Mouse (Mus musculus) right cerebral cortex, adult 18-20 months (tissue): ENCODE results near the gene Gm9.
"Not testable (repeated sequence)": the region's sequence is repeated elsewhere in the genome, so short reads cannot be mapped to it uniquely, and the experiment has no call there.

Experiments
- DNase-seq: peaks from one replicate; pipeline ENCODE4 v3.0.0; 2022; ENCODE audit warnings: mixed read lengths

Gene Gm9

DNA sequence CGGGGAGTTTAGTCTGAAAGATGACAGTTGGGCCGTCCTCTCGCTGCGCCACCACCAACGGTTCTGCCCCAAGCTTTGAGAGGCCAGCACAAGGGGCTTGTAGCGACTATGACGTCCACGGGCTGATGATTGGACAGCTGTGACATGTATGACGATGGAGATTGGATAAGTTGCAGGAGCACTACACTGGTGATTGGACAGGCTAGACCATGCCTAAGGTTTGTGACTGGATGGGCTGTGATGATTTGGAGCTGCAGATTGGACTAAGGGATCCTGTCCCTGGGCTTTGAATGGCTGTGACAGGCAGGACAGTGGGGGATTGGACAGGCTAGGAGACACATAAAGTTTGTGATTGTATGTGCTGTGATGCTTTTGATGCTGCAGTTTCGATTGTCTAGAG, at the start of gene Gm9:
Gene Gm9 (minus strand): TSS at position 101 of the 400 bp plus-strand sequence.
- no peak for DNase-seq

DNA sequence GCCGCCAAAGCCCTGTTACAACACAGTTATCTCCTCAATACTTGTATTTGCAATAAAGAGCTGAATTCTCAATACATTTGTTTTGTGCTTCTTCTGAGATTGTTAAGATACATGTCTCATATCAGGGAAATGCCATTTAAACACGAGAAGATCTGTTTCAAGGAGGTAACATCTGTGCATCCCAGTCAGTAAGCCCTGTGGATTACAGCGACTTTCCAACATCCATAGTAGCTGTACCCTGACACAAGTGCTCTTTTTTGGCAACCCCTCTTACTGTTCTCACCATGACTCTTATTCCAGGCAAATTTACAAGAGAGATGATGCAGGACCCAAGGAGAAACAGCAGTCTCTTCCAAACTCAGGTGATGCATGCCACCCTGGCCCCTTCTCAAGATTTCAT, 38.8 kb upstream of the Gm9 start, which contains the start of gene Rhox3a:
Gene Rhox3a (plus strand): TSS at position 301 of the 400 bp plus-strand sequence.
- DNase-seq = not testable (repeated sequence)

DNA sequence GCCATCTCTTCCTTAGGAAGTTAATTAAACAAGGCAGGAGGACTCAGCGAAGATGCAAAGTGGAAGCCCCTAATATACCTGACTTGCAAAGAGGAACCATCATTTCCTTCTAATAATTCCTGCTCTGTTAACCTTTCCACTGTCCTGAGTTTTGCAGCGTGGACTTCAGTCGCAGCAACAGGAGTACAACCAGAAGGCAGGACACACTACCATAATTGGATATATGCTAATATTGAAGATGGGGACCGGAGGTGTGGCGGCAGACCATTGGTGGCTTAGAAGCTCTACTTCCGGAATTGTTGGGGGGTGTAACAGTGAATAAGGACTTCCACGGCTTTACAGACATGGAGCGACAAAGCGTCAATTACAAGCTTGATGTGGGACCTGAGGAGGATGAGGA, 33.8 kb upstream of the Gm9 start, which contains the start of gene Rhox2a:
Gene Rhox2a (plus strand): TSS at position 301 of the 400 bp plus-strand sequence.
- DNase-seq = not testable (repeated sequence)

DNA sequence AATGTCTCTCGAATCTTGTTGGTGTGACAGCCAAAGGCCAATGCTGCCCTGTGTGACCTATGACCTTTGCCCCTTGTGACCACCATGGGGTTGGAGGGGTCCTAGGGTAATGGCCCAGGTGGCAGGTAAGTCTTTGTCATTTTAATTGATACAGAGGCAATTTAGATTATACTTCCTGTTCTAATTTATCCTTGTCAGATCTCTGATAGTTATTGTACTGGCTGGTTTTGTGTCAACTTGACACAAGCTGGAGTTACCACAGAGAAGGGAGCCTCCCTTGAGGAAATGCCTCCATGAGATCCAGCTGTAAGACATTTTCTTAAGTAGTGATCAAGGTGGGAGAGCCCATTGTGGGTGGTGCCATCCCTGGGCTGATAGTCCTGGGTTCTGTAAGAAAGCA, 11.3 kb upstream of the Gm9 start, which contains the start of gene Rhox1:
Gene Rhox1 (minus strand): TSS at position 101 of the 400 bp plus-strand sequence.
- not testable (repeated sequence) for DNase-seq

DNA sequence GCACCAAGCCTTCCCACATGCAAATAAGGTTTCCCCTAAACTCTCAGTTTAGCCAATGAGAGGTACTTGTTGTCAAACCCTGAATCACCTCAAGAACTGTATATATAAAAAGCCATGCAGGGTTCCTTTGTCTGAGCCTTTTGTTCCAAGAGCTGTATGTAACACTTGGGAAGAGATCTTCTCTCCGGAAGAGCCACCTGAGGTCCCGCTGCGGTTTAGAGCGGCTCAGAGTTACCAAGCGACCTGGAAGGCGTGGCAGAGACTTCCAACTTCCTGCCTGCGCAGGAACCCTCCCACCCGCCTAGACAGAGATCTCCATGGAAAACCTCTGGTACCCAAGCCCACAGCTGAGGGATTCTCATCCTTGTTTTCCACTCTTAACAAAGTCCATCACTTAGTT, 12.2 kb downstream of the Gm9 start:
- DNase-seq = no peak

DNA sequence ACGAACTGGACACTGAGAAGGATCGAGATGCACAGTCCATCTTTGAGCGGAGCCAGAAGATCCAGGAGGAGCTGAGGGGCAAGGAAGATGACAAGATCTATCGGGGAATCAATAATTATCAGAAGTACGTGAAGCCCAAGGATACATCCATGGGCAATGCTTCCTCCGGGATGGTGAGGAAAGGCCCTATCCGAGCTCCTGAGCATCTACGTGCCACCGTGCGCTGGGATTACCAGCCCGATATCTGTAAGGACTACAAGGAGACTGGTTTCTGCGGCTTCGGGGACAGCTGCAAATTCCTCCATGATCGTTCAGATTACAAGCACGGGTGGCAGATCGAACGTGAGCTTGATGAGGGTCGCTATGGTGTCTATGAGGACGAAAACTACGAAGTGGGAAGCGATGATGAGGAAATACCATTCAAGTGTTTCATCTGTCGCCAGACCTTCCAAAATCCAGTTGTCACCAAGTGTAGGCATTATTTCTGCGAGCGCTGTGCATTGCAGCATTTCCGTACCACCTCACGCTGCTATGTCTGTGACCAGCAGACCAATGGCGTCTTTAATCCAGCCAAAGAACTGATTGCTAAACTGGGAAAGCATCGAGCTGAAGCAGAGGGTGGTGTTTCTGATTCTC, 19.0 kb downstream of the Gm9 start:
- peak; percentile 10 for DNase-seq

DNA sequence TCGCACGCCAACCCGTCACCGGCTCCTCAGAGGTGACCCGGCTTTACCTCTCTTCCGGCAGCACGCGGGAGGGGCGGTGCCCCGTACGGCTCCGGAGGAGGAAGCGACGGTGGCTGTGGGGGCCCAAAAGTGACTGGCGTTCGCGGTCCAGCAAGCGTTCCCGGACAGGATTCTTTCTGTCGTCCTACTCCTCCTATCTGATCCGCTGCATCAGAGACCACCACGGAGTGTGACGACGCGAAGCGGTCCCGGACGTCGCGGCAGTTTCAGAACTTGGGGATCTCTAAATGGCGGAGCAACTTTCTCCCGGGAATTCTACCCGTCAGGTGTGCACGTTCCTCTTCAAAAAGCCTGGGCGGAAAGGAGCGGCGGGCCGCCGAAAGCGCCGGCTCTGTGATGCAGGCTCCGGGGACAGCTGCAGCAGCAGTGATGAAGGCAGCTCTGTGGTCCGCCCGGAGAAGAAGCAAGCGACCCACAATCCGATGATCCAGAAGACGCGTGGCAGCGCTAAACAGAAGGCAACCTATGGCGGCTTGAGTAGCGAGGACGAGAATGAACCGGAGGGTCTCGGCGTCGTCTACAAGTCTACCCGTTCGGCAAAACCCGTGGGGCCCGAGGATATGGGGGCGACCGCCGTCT, 19.6 kb downstream of the Gm9 start, which contains the start of the genes Ndufa1 and Rnf113a1:
Gene Ndufa1 (minus strand): TSS at position 59 of the 639 bp plus-strand sequence.
Gene Rnf113a1 (plus strand): TSS at position 141 of the 639 bp plus-strand sequence.
- DNase-seq = peak; percentile 88

DNA sequence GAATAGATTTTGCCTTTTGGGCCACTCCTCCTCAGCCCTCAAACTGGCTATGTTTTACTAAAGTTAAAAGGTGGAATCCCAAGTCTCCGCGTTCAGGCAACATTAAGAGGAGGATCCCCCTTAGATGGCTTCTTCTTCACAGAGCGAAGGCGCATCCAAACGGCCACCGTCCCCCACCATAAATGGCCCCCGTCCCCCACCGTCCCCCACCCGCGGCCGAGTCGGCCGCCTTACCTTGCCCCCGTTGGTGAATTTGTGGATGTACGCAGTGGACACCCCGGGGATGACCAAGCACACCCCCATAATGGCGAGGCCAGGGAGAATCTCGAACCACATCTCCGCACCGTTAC, 20.1 kb downstream of the Gm9 start:
- DNase-seq = no peak

DNA sequence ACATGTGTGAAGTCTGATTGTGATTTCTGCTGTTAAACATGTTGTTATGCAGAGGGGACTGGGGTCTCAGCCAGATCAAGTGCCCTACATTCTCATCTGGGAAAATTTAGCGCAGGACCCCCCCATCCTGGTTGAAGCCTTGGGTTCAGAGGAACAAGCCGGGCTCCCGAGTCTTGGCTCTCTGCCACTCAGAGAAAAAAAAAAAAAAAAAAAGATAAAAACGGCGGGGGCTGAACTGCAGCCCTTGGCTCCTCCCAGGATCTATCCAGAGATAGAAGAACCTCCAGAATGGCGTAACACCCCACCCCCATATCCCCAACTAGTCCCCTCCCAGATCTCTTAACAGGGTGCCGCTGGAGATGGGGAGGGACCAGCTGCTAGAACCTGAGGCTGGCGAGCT, 26.4 kb downstream of the Gm9 start:
- DNase-seq = not testable (repeated sequence)

DNA sequence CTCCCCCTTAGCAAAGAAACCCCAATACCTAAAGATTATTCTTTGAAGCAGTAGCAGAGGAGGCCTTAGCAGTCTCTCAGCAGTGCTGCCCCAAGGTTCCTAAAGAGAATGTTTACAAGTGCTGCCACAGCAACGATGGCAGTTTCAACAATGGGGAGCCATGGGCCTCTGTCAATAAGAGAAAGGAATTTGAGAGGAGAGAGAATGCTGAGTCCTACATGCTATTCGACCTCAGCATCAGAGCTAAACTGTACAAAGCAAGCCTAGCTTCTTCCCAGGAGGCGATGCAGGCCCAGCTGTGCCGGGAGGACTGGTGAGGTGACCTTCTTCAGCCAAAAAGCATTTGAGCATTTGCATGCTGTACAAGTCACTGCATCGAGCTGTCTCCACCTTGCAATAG, 42.1 kb downstream of the Gm9 start, which contains the start of gene Akap14:
Gene Akap14 (minus strand): TSS at position 101 of the 400 bp plus-strand sequence.
- no peak for DNase-seq

DNA sequence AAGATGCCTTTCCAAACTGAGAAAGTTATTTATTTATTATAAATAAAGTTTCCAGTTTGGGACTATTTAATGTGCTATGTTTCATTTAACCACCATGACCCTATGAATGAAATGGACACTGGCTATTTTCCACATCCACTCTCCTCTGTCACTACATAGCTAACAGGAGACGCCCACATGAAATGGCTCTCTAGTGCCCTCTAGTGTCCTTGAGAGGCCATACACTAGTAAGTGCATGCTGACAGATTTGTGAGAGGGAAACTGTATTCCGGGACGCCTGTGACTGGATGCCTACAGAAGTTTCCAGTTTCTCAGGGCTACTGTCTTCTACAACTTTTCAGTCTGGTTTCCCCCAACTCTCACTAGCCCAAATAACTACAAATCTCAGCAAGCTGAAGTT, 43.8 kb downstream of the Gm9 start:
- DNase-seq = no peak

DNA sequence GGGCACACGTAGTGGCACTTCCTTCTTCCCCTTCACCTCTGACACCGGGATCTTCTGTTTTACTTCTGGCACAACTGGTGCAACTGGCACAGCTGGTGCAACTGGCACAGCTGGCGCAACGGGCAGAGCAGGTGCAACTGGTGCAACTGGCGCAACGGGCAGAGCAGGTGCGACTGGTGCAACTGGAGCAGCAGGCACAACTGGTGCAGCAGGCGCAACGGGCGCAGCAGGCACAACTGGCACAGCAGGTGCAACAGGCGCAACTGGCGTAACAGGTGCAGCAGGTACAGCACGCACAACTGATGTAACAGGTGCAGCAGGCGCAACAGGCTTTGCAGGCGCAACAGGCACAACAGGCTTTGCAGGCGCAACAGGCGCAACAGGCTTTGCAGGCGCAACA, 47.7 kb downstream of the Gm9 start:
- DNase-seq = no peak

DNA sequence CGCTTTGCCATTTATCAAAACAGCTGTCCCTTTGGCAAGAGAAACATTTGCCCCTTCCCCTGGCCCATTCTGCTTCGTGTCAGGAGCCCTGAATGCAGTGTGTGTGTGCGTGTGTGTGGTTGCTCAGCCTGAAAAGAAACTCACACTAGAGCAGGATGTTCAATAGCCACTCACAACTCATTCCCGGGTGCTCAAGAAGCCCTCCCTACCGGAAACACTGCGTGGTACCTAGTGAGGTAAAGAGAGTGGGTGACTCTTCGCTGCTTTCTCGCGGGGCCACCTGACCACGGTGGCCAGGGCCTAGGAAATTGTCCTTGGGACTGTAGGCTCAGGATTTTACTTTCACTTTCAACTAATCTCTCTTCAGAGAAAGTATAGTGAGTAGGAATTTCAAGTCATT, 49.7 kb downstream of the Gm9 start:
- no peak for DNase-seq
